Mouse (Mus musculus) adrenal gland, adult 2 months (tissue): Measurements from ENCODE around the gene Gm8453. TPM values are rescaled to one million over a fixed set of nuclear protein-coding genes. Genes with fewer than 3 reads are reported as not detected.
"Not testable (repeated sequence)": the region's sequence is repeated elsewhere in the genome, so short reads cannot be mapped to it uniquely, and the experiment has no call there.

Experiments
- DNase-seq: peaks from one replicate; pipeline ENCODE4 v3.0.0; 2021
- long read RNA-seq: library from polyadenylated mRNA; stranded (forward); transcript quantifications from one replicate; pipeline ENCODE4 v2.0.0, GENCODE M21; 2021
- polyA plus RNA-seq: library from polyadenylated mRNA; depleted of rRNA; stranded (reverse); fragments of >200 nt; gene quantifications from 2 replicates; pipeline ENCODE4 v1.2.3, GENCODE M21; 2012; rRNA removed
- total RNA-seq, 2 experiments: library from RNA; stranded (reverse); gene quantifications; 2 replicates each; pipeline ENCODE4 v1.2.3; 2021

The Gm8453 gene
- total RNA-seq: not detected
- polyA plus RNA-seq: not detected in 2 replicates
- long read RNA-seq: 0 reads

- DNase-seq: not testable (repeated sequence)
These were observed at the start of gene Gm8453 for GRCm38 (mm10) chr7:22229384-22229783. Gene Gm8453 (minus strand): TSS chr7:22229484.

GRCm38 (mm10) chr7:22201164-22201563 lies 28.1 kb downstream of the Gm8453 start, which contains the start of gene Gm8653:
Gene Gm8653 (minus strand): TSS chr7:22201264.
- not testable (repeated sequence) for DNase-seq

DNA sequence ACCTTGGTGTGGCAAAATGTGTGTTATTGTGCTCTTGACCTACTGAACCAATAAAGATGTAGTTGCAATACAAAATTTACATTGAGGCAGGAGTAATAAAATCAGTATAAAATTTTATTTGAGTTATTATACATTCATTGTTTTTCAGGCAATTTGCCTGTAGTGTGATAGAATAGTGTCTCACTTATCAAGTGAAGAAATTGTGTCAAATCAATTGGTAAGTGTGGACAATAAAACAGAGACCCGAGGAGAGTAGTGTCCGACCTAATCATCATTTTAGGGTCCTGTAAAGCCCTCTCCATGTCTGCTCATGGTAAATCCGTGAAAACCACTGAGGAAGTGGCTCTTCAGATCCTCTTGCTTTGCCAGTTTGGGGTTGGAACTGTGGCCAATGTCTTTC lies 40.2 kb downstream of the Gm8453 start, which contains the start of gene Vmn1r143:
TSS of gene Vmn1r143 (plus strand) at position 301 of the 400 bp plus-strand sequence.
- DNase-seq: not testable (repeated sequence)

Other genes starting within 250 kb of the Gm8453 start
- not detected for gene Vmn1r137, start 234.9 kb downstream of the Gm8453 start, total RNA-seq
- not detected in 2 replicates for gene Vmn1r137, start 234.9 kb downstream of the Gm8453 start, polyA plus RNA-seq
- not detected for gene Vmn1r138, start 200.6 kb downstream of the Gm8453 start, total RNA-seq
- not detected in 2 replicates for gene Vmn1r138, start 200.6 kb downstream of the Gm8453 start, polyA plus RNA-seq
- not detected for gene Gm6176, start 173.2 kb downstream of the Gm8453 start, total RNA-seq
- gene Gm6176, start 173.2 kb downstream of the Gm8453 start, polyA plus RNA-seq: not detected in 2 replicates
- not detected for gene Vmn1r139, start 160.4 kb downstream of the Gm8453 start, total RNA-seq
- not detected in 2 replicates for gene Vmn1r139, start 160.4 kb downstream of the Gm8453 start, polyA plus RNA-seq
- gene Gm16451, start 111.2 kb downstream of the Gm8453 start, total RNA-seq: not detected
- gene Gm16451, start 111.2 kb downstream of the Gm8453 start, polyA plus RNA-seq: not detected in 2 replicates
- gene Gm10666, start 94.7 kb downstream of the Gm8453 start, total RNA-seq: not detected
- not detected in 2 replicates for gene Gm10666, start 94.7 kb downstream of the Gm8453 start, polyA plus RNA-seq
- not detected for gene Vmn1r142, start 65.4 kb downstream of the Gm8453 start, total RNA-seq
- not detected in 2 replicates for gene Vmn1r142, start 65.4 kb downstream of the Gm8453 start, polyA plus RNA-seq
- not detected for gene Vmn1r143, start 40.1 kb downstream of the Gm8453 start, total RNA-seq
- gene Vmn1r143, start 40.1 kb downstream of the Gm8453 start, polyA plus RNA-seq: not detected in 2 replicates
- not detected for gene Gm8653, start 28.2 kb downstream of the Gm8453 start, total RNA-seq
- gene Gm8653, start 28.2 kb downstream of the Gm8453 start, polyA plus RNA-seq: not detected in 2 replicates
- not detected for gene Gm4187, start 100.2 kb upstream of the Gm8453 start, total RNA-seq
- not detected in 2 replicates for gene Gm4187, start 100.2 kb upstream of the Gm8453 start, polyA plus RNA-seq
- not detected for gene Gm8660, start 141.6 kb upstream of the Gm8453 start, total RNA-seq
- gene Gm8660, start 141.6 kb upstream of the Gm8453 start, polyA plus RNA-seq: not detected in 2 replicates
- gene Vmn1r148, start 184.1 kb upstream of the Gm8453 start, total RNA-seq: not detected
- not detected in 2 replicates for gene Vmn1r148, start 184.1 kb upstream of the Gm8453 start, polyA plus RNA-seq
- not detected for gene Vmn1r149, start 208.7 kb upstream of the Gm8453 start, total RNA-seq
- not detected in 2 replicates for gene Vmn1r149, start 208.7 kb upstream of the Gm8453 start, polyA plus RNA-seq
- not detected for gene Gm10665, start 234.6 kb upstream of the Gm8453 start, total RNA-seq
- not detected in 2 replicates for gene Gm10665, start 234.6 kb upstream of the Gm8453 start, polyA plus RNA-seq